Mouse (Mus musculus) CD4-positive, CD25-positive, alpha-beta regulatory T cell, adult 2 months (primary cell): ENCODE measurements at regions not wholly inside any gene's neighbourhood (a gene's known extent, or its start where the extent isn't known, plus 50 kb on each side); places are given as distances from the start of the nearest gene placed in this dataset.

Source experiments
- DNase-seq: peaks from one replicate; pipeline ENCODE4 v3.0.0-alpha.2; 2012; ENCODE audit warnings: low read depth, low spot score

GRCm38 (mm10) chr12:20614766-20615165 is 375.5 kb upstream of the Asap2 start:
- DNase-seq = peak; percentile 64
